Mouse (Mus musculus) spleen, adult 2 months (tissue): ENCODE data around the gene Ranbp2.

Experiments used
- CTCF ChIP-seq: fragments of 200-500 bp; IDR thresholded peaks from 2 replicates; pipeline ENCODE4 v1.5.1; 2011; ENCODE audit warnings: mild to moderate bottlenecking, inconsistent platforms; ENCODE audit not compliant: insufficient read depth, insufficient read length, insufficient replicate concordance; ENCODE audit errors: extremely low read depth
- POLR2A ChIP-seq: fragments of 200-500 bp; IDR thresholded peaks from 2 replicates; pipeline ENCODE4 v1.6.1; 2011; ENCODE audit warnings: low read depth, low read length, inconsistent platforms

DNA sequence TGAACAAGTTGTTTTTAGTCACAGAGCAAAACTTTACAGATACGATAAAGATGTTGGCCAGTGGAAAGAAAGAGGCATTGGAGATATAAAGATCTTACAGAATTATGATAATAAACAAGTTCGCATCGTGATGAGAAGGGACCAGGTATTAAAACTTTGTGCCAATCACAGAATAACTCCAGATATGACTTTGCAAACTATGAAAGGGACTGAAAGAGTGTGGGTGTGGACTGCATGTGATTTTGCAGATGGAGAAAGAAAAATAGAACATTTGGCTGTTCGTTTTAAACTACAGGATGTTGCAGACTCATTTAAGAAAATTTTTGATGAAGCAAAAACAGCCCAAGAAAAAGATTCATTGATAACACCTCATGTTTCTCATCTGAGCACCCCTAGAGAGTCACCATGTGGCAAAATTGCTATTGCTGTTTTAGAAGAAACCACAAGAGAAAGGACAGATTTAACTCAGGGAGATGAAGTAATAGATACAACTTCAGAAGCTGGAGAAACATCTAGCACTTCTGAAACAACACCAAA, 33.3 kb downstream of the Ranbp2 start:
- TF ChIP-seq POLR2A = no peak
- no peak for TF ChIP-seq CTCF
